Mouse (Mus musculus) midbrain, embryonic 11.5 days (tissue): ENCODE results near the gene Ccdc121. TPM values are rescaled to one million over a fixed set of nuclear protein-coding genes. Genes with fewer than 3 reads are reported as not detected.
"Not testable (repeated sequence)": the region's sequence is repeated elsewhere in the genome, so short reads cannot be mapped to it uniquely, and the experiment has no call there.

Experiments
- ATAC-seq: fragments of 200-750 bp; cut with Nextera tagmentation; 2 replicates; pipeline ENCODE4 v1.8.0; 2017; ENCODE audit warnings: moderate TSS enrichment, moderate library complexity; ENCODE audit not compliant: low FRiP score
- DNase-seq: peaks from one replicate; pipeline ENCODE4 v3.0.0; 2015; ENCODE audit warnings: low spot score; ENCODE audit errors: missing footprints
- H3K27ac ChIP-seq: fragments of 300-500 bp; sonication (generic); 2 replicates; pipeline ENCODE4 v1.5.1; 2014; ENCODE audit warnings: low read depth, low read length
- H3K27me3 ChIP-seq: fragments of 300-500 bp; sonication (generic); 2 replicates; pipeline ENCODE4 v1.6.1; 2014; ENCODE audit warnings: mild to moderate bottlenecking, low read length, moderate library complexity, mixed read lengths; ENCODE audit not compliant: control insufficient read depth, insufficient read depth
- H3K36me3 ChIP-seq: fragments of 300-500 bp; sonication (generic); 2 replicates; pipeline ENCODE4 v1.6.1; 2014; ENCODE audit warnings: mild to moderate bottlenecking, low read length, moderate library complexity, mixed read lengths; ENCODE audit not compliant: control insufficient read depth, insufficient read depth
- H3K4me1 ChIP-seq: fragments of 300-500 bp; sonication (generic); 2 replicates; pipeline ENCODE4 v1.6.1; 2014; ENCODE audit warnings: low read length; ENCODE audit not compliant: control insufficient read depth, insufficient read depth
- H3K4me2 ChIP-seq: fragments of 300-500 bp; sonication (generic); 2 replicates; pipeline ENCODE4 v1.6.1; 2014; ENCODE audit warnings: mild to moderate bottlenecking, moderate library complexity
- H3K4me3 ChIP-seq: fragments of 300-500 bp; sonication (generic); 2 replicates; pipeline ENCODE4 v1.5.1; 2014; ENCODE audit warnings: low read depth, low read length
- H3K9ac ChIP-seq: fragments of 300-500 bp; sonication (generic); 2 replicates; pipeline ENCODE4 v1.6.1; 2014; ENCODE audit warnings: low read length
- H3K9me3 ChIP-seq: fragments of 300-500 bp; sonication (generic); 2 replicates; pipeline ENCODE4 v1.6.1; 2016; ENCODE audit warnings: low read length; ENCODE audit not compliant: control insufficient read depth
- WGBS: fragments of 180-500 bp; shearing (Covaris S2); extraction: QIAGEN DNeasy Blood & Tissue Kit; methylation state at CpG from one replicate; pipeline ENCODE4 v1.1.7; 2014; 5-methylcytosine and 5-hydroxymethylcytosine counted together
- polyA plus RNA-seq: library from polyadenylated mRNA; unstranded; fragments of >200 nt; fragmentation: Nextera tagmentation; extraction: Ambion mirVana; gene quantifications from 2 replicates; pipeline ENCODE4 v1.2.1, GENCODE M21; 2014

The Ccdc121 gene
- polyA plus RNA-seq, 1 experiment from 2014 or later = not detected

GRCm38 (mm10) chr1:181519137-181519536 lies 7.9 kb upstream of the Ccdc121 start:
- 79% methylated on average over 4 of the region's 4 CpGs for WGBS
- Histone ChIP-seq H3K4me2 (no peak overlapping the region), H3K4me3 (no peak overlapping the region), H3K27ac (no peak overlapping the region), H3K27me3 (no peaks in the 10 kb centered on the region), H3K9ac (no peak overlapping the region), H3K9me3 (no peaks in the 10 kb centered on the region), H3K4me1 (no peaks in the 10 kb centered on the region), H3K36me3 (no peaks in the 10 kb centered on the region)
- ATAC-seq = no peak
- DNase-seq = no peak

GRCm38 (mm10) chr1:181518046-181518445 lies 6.8 kb upstream of the Ccdc121 start:
- 89% methylated on average over 9 of the region's 9 CpGs for WGBS
- H3K9me3 ChIP-seq = no peaks in the 10 kb centered on the region
- H3K27me3 ChIP-seq = no peaks in the 10 kb centered on the region
- no peaks in the 10 kb centered on the region for H3K4me1 ChIP-seq
- no peak overlapping the region for H3K4me3 ChIP-seq
- no peak overlapping the region for H3K9ac ChIP-seq
- H3K4me2 ChIP-seq = no peak overlapping the region
- no peaks in the 10 kb centered on the region for H3K36me3 ChIP-seq
- no peak overlapping the region for H3K27ac ChIP-seq
- DNase-seq = no peak
- no peak for ATAC-seq

- Histone ChIP-seq H3K27ac (no peak overlapping the region), H3K4me1 (no peaks in the 10 kb centered on the region), H3K4me3 (no peak overlapping the region), H3K36me3 (no peaks in the 10 kb centered on the region), H3K9me3 (no peaks in the 10 kb centered on the region), H3K4me2 (no peak overlapping the region), H3K9ac (no peak overlapping the region), H3K27me3 (no peaks in the 10 kb centered on the region)
- DNase-seq (no peak), ATAC-seq (no peak)
- 84% methylated on average over 15 of the region's 15 CpGs for WGBS
Observed at GRCm38 (mm10) chr1:181512430-181513129, 1.3 kb upstream of the Ccdc121 start.

GRCm38 (mm10) chr1:181510855-181511254 lies 396 bp downstream of the Ccdc121 start:
- H3K4me3 ChIP-seq, H3K27ac ChIP-seq, H3K4me1 ChIP-seq, ATAC-seq, H3K9me3 ChIP-seq, H3K9ac ChIP-seq, H3K4me2 ChIP-seq, H3K27me3 ChIP-seq, H3K36me3 ChIP-seq, DNase-seq: not testable (repeated sequence)
- WGBS = 84% methylated on average over 11 of the region's 11 CpGs

GRCm38 (mm10) chr1:181505367-181505766 lies 5.9 kb downstream of the Ccdc121 start:
- H3K36me3 ChIP-seq = no peaks in the 10 kb centered on the region
- WGBS = 68% methylated on average over 8 of the region's 8 CpGs

GRCm38 (mm10) chr1:181503471-181503870 lies 7.8 kb downstream of the Ccdc121 start:
- Histone ChIP-seq H3K9ac (no peak overlapping the region), H3K27me3 (no peaks in the 10 kb centered on the region), H3K4me2 (no peak overlapping the region), H3K4me3 (no peak overlapping the region), H3K9me3 (no peaks in the 10 kb centered on the region), H3K4me1 (no peaks in the 10 kb centered on the region), H3K27ac (no peak overlapping the region), H3K36me3 (no peaks in the 10 kb centered on the region)
- DNase-seq (no peak), ATAC-seq (no peak)
- 88% methylated on average over 2 of the region's 2 CpGs for WGBS

More at GRCm38 (mm10) chr1:181505367-181505766, 5.9 kb downstream of the Ccdc121 start:
- Histone ChIP-seq H3K9me3 (no peaks in the 10 kb centered on the region), H3K4me1 (no peaks in the 10 kb centered on the region), H3K4me2 (no peak overlapping the region), H3K27ac (no peak overlapping the region), H3K4me3 (no peak overlapping the region), H3K9ac (no peak overlapping the region), H3K27me3 (no peaks in the 10 kb centered on the region)
- DNase-seq = no peak
- ATAC-seq = no peak

GRCm38 (mm10) chr1:181484696-181485095 lies 26.6 kb downstream of the Ccdc121 start:
- ATAC-seq = no peak
- H3K27me3 ChIP-seq = no peaks in the 10 kb centered on the region
- H3K4me1 ChIP-seq = no peaks in the 10 kb centered on the region
- no peak overlapping the region for H3K4me3 ChIP-seq
- WGBS = 90% methylated on average over 5 of the region's 5 CpGs
- H3K9me3 ChIP-seq = no peaks in the 10 kb centered on the region
- H3K27ac ChIP-seq = no peak overlapping the region
- H3K9ac ChIP-seq = no peak overlapping the region
- no peaks in the 10 kb centered on the region for H3K36me3 ChIP-seq
- DNase-seq = no peak
- H3K4me2 ChIP-seq = no peak overlapping the region

- DNase-seq (no peak), ATAC-seq (no peak)
- H3K27ac ChIP-seq = no peak overlapping the region
- H3K4me2 ChIP-seq = no peak overlapping the region
- no peaks in the 10 kb centered on the region for H3K27me3 ChIP-seq
- H3K9ac ChIP-seq = no peak overlapping the region
- 85% methylated on average over 6 of the region's 6 CpGs for WGBS
- H3K4me1 ChIP-seq = no peaks in the 10 kb centered on the region
- peaks cover 2% of the 10 kb centered on the region; the same call in 1 of the 2 replicates for H3K9me3 ChIP-seq
- no peak overlapping the region for H3K4me3 ChIP-seq
- no peaks in the 10 kb centered on the region for H3K36me3 ChIP-seq
Observed at GRCm38 (mm10) chr1:181476557-181476956, 34.7 kb downstream of the Ccdc121 start.

- Histone ChIP-seq H3K27me3 (no peaks in the 10 kb centered on the region), H3K4me3 (no peak overlapping the region), H3K4me2 (no peak overlapping the region), H3K9me3 (peaks cover 5% of the 10 kb centered on the region; the same call in 1 of the 2 replicates), H3K4me1 (no peaks in the 10 kb centered on the region), H3K27ac (no peak overlapping the region), H3K9ac (no peak overlapping the region), H3K36me3 (no peaks in the 10 kb centered on the region)
- ATAC-seq = no peak
- 83% methylated on average over 8 of the region's 8 CpGs for WGBS
- DNase-seq = no peak
Observed at GRCm38 (mm10) chr1:181476141-181476540, 35.1 kb downstream of the Ccdc121 start.
